Mouse (Mus musculus) kidney, adult 9 months (tissue): Measurements from ENCODE around the gene B3gnt8.

Source experiments
- DNase-seq: peaks from one replicate; pipeline ENCODE4 v3.0.0; 2022

Gene B3gnt8

GRCm38 (mm10) chr7:25666381-25666780 is 39.9 kb downstream of the B3gnt8 start:
- no peak for DNase-seq

GRCm38 (mm10) chr7:25669158-25669557 is 42.7 kb downstream of the B3gnt8 start:
- no peak for DNase-seq

- DNase-seq: no peak
These were observed 43.2 kb downstream of the B3gnt8 start for GRCm38 (mm10) chr7:25669631-25670030.

- DNase-seq: no peak
These were observed 43.6 kb downstream of the B3gnt8 start for GRCm38 (mm10) chr7:25670096-25670495.

- no peak for DNase-seq
These were observed 45.2 kb downstream of the B3gnt8 start for GRCm38 (mm10) chr7:25671686-25672085.

GRCm38 (mm10) chr7:25672442-25672841 is 46.0 kb downstream of the B3gnt8 start:
- DNase-seq: no peak

GRCm38 (mm10) chr7:25674297-25674696 is 47.8 kb downstream of the B3gnt8 start:
- no peak for DNase-seq

- no peak for DNase-seq
These were observed 48.4 kb downstream of the B3gnt8 start, which contains the start of gene Tmem91 for GRCm38 (mm10) chr7:25674719-25675300. Tmem91 (minus strand) TSS chr7:25675166.

- DNase-seq: no peak
These were observed 49.0 kb downstream of the B3gnt8 start for GRCm38 (mm10) chr7:25675405-25675804.

GRCm38 (mm10) chr7:25676085-25676781 is 49.8 kb downstream of the B3gnt8 start:
- DNase-seq: peak; percentile 95

GRCm38 (mm10) chr7:25677013-25677412 is 50.6 kb downstream of the B3gnt8 start:
- DNase-seq: no peak

- DNase-seq: peak; percentile 24
These were observed 53.5 kb downstream of the B3gnt8 start for GRCm38 (mm10) chr7:25679971-25680370.

GRCm38 (mm10) chr7:25680514-25681258 is 54.2 kb downstream of the B3gnt8 start, which contains the start of gene B9d2:
B9d2 (plus strand) TSS chr7:25680780.
- DNase-seq: peak; percentile 98

- no peak for DNase-seq
These were observed 55.1 kb downstream of the B3gnt8 start for GRCm38 (mm10) chr7:25681341-25682231.

GRCm38 (mm10) chr7:25683474-25684180 is 57.2 kb downstream of the B3gnt8 start:
- peak; percentile 49 for DNase-seq

- no peak for DNase-seq
These were observed 58.2 kb downstream of the B3gnt8 start for GRCm38 (mm10) chr7:25684659-25685058.
